Mouse (Mus musculus) lung, postnatal 0 days (tissue): ENCODE results near the gene Lrp1.
"Not testable (repeated sequence)": the region's sequence is repeated elsewhere in the genome, so short reads cannot be mapped to it uniquely, and the experiment has no call there.

ENCODE experiments used
- CTCF ChIP-seq: IDR thresholded peaks from 2 replicates; pipeline ENCODE4 v1.5.1; 2016; ENCODE audit warnings: antibody characterized with exemption, mild to moderate bottlenecking
- EP300 ChIP-seq: IDR thresholded peaks from 2 replicates; pipeline ENCODE4 v1.6.1; 2016; ENCODE audit warnings: antibody characterized with exemption, mild to moderate bottlenecking, control low read depth

DNA sequence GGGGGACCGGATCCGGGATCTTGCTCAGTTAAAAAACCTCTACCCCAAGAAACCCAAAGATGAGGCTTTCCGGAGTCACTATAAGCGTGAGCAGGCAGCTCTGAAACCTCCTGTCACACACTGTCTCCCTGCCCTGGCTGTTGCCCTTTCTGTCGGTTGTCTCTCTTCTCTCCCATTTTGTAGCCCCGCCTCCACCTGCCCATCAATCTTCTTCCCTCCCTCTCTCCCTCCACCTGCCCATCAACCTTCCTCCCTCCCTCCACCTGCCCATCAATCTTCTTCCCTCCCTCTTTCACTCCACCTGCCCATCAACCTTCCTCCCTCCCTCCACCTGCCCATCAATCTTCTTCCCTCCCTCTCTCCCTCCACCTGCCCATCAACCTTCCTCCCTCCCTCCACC lies 36.7 kb upstream of the Lrp1 start:
- TF ChIP-seq EP300, CTCF: not testable (repeated sequence)
